Mouse (Mus musculus) kidney, adult 9 months (tissue): ENCODE data around the gene Mmp9.

Experiments used
- DNase-seq: peaks from one replicate; pipeline ENCODE4 v3.0.0; 2022

Mmp9 gene

DNA sequence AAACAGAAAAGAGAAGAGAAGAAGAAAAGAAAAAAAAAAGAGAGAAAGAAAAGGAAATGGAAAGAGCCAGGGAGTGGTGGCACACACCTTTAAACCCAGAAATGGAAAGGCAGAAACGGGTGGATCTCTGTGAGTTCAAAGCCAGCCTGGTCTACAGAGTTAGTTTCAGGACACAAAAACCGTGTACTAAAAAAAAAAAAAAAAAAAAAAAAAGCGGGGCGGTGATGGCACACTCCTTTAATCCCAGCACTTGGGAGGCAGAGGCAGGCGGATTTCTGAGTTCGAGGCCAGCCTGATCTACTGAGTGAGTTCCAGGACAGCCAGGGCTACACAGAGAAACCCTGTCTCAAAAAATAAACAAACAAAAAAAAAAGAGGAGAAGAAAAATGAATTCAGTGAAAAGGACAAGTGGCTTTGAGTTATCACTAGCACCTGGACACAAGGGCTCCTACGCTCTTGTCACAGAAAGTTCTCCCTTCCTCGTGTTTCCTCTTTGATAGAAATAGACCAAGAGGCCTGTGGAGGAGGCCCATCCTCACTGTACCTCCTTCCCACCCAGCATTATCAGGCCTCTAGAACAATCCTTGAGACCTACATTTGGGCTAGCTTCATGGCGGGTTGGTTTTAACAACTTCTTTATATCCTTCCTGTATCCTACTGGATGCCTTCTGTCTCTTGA lies 27.7 kb upstream of the Mmp9 start:
- no peak for DNase-seq

DNA sequence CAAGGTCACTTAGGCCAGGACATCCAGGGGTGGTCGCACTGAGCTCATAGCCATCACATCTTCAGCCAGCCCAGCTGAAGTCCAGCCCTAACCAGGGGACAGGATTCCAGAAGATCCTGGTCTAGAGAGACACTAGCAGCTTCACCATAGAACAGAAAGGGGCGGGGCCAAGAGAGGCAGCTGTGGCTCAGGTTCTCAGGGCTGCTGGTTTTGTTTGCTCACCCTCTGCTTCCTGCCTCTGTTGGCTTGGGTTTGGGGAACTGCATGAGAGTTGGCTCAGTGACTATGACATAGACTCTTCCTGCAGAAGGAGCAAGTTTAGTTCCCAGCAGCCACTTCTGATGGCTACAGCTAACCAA lies 27.2 kb upstream of the Mmp9 start:
- no peak for DNase-seq

DNA sequence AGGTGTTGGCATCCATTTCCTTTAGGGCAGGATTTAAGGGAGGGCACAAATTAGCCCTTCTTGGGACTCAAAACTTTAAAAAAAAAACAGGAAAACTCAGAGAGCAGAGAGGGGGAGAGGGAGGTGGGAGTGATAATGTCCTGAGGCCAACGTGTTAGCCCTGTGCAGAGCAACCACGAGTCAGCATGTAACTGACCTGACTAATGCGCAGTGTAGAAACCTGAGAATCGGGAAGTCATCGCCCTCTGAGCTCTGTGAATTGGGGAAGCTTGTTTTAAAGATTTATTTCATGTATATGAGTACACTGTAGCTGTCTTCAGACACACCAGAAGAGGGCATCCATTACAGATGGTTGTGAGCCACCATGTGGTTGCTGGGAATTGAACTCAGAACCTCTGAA lies 23.8 kb upstream of the Mmp9 start:
- DNase-seq = no peak

- DNase-seq = no peak
These were observed 23.2 kb upstream of the Mmp9 start for GRCm38 (mm10) chr2:164917371-164917770.

DNA sequence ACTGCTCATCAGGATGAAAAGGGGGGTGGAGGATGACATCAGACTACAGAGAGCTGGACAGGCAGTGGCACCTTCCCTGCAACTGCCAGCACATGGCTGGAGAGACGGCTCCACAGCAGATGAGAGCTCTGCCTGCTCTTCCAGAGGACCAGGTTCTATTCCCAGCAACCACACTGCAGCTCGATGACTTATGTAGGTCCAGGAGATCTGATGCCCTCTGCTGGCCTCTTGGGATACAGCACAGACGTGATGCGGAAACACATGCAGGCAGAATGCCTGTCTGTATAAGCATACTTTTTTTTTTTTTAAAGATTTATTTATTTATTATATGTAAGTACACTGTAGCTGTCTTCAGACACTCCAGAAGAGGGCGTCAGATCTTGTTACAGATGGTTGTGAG lies 22.3 kb upstream of the Mmp9 start:
- no peak for DNase-seq

DNA sequence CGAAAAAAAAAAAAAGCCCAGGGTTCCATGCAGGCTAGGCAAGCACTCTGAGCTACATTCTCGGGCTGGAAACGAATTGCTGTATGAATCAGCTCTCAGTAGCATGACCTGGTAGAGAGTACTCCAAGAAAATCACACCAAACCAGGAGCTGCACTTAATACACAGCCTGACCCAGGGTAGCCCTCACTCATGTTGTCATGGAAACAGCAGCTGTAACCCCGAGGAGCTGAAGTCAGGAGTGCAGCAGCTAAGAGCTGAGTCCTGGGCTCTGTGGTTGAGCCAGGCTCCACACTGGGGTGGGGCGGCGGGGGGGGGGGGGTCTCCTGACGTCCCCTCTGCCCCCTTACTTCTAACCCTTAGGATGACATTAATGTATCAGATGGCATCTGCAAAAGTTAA lies 18.6 kb upstream of the Mmp9 start:
- no peak for DNase-seq

DNA sequence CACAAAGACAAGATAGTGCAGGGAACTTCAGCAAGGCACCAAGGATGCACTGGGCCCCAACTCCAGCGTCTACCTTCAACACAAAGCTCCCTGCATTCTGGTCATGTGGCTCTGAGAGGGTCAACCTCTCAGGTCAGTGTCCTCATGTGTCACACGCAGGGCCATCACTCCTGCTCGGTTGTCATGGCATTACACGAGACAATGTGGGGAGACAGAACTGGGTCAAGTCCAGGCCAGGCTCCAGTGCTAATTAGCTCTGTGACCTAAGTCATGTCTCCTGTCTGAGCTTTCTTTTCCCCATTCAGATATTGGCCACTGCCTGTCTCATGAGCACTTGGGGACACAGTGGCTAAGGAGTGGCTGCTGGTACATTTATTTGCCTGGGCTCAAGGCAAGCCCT lies 17.3 kb upstream of the Mmp9 start:
- no peak for DNase-seq

DNA sequence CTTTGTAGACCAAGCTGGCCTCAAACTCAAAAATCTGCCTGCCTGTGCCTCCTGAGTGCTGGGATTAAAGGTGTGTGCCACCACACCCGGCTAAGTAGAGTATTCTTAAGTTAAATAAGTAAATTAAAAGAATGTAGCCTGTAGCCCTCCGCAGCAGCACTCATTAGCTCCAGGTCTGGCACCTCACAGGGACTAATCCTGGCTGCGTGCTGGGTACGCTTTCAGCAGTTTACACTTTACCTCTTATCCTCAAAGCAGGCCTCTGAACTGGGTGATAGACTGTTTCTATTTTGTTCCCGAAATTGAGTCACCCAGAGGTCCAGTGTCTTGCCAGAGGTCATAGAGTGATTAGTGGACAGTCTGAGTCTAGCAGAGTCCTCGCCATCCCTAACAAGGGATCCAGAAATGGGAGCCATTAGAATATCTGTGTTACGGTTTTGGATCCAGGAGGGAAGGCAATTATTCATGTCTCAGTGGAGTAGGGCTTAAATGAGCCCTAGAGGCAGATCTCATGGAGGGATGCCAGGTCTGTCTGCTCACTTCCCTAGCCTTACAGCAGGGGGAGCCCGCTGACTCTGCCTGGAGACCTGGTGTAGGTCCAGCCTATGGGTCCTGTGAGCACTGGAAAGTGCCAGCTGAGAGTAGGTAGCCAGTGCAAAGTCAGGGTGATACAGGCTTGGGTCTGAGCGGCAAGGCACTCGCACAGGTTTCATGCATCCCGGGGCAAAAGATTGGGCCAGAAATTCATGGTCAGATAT lies 16.3 kb upstream of the Mmp9 start:
- DNase-seq = peak; percentile 97

DNA sequence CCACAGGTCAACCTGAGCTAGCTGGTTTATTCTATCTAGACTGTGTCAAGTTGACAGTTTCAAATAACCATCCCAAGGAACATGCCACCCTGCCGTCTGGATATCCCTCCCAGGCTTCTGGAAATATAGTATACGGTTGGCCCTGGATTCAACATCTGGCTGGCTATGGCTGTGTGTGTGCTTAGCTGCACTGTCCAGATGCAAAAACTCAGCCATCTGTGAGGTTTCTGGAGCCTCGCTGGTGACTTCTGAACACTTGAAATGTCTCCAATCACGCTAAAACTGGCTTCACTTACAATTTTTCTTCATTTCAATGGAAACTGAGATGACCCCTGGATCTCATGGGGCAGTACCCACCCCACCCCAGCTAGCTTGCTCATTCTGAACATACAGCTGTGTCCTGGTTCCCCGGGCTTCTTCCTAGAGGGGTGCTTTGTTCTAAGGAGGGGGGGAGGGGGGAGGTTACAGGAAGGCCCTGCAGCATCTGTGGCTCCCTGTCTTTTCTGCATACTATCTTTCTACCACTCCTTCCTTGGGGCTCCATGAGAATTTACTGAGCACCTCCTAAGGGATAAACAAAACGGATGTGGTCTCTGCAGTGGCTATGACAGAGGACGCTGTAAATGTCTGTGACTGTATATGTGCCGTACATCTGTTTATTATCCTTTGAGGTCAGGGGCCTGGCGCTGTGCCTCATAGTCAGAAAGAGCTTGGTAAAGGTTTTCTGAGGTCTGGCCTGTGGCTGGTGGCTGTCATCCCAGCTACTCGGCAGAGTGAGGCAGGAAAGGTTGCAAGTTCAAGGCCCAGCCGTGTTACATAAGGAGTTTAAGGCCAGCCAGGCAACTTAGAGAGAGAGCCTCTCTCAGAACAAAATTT lies 9.6 kb upstream of the Mmp9 start:
- DNase-seq = no peak

DNA sequence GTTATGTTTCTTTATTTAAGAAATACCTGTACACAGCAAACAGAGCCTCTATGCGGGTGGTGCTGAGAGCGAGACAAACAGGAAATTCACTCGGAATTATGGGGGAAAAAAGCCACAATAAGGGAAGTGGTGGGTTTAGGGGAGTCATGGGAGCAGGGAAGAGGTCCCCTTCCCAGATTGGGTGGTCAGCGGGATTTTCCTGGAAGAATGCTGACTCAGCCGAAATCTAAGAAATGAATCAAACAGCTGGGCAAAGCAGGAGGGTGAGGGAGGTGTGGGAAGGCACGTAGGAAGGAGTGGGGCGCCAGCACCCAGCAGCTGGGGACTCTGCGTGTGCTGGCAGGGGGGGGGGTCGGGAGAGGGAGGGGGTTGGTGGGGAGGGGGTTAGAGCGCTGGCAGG lies 7.0 kb upstream of the Mmp9 start:
- DNase-seq = no peak

DNA sequence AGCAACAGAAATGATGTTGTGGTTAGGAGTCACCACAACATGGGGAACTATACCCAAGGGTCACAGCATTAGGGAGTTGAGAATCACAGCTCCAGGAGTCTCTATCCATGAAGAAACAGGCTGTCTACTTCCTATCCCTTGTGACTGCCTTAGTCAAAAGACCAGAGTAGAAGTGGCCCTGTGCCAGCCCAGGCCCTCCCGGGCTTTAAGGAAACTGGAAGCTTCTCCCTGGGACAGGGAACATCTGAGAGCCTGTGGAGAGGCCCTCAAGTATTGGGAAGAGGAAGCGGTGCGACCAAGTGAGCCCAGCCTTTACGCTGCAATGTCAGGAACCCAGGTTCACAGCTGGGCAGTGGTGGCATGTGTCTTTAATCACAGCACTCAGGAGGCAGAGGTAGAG lies 4.6 kb upstream of the Mmp9 start:
- DNase-seq = no peak

DNA sequence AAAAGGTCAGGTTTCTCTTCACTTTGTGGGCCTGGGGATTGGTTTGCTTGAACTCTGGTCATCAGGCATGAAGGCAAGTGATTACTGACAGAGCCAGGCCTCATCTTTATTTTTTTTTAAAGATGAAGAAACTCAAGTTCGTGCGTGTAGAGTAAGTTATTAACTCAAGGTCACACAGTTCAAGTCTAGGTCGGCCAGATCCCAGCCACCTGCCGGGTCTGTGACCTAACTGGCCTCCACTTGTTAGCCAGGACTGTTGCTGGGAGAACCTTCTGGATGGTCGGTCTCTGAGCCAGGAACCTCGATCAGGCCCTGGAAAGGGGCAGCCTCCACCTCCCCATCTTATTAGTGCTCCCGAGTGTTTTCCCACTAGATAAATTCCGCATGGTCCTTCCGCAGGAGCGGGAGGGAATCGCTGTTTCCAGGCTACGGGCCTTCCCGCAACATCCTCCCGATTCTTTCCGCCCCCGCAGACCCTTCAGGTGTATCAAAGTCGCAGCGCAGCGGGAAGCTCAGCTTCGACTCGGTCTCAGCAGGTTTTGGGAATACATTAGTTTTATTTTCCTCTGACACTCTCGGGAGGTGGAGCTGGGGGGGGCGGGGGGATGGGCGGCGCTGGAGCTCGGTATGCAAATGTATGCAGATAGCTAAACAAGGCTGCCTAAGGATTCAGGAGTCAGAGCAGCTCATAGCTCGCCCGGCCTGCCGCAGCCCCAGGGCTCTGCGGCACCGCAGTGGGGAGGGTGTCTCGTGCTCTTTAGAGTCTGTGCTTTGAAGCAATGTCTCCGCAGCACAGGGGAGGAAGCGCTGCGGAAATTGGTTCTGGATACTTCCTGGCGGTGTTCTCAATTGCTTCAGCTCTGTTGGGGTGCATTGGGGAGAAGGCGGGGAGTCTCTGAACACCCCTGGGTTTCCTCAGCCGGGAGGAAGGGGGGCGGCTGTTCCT lies 2.2 kb upstream of the Mmp9 start:
- DNase-seq = peak; percentile 56

- no peak for DNase-seq
These were observed 1.5 kb upstream of the Mmp9 start for GRCm38 (mm10) chr2:164939106-164939505.

DNA sequence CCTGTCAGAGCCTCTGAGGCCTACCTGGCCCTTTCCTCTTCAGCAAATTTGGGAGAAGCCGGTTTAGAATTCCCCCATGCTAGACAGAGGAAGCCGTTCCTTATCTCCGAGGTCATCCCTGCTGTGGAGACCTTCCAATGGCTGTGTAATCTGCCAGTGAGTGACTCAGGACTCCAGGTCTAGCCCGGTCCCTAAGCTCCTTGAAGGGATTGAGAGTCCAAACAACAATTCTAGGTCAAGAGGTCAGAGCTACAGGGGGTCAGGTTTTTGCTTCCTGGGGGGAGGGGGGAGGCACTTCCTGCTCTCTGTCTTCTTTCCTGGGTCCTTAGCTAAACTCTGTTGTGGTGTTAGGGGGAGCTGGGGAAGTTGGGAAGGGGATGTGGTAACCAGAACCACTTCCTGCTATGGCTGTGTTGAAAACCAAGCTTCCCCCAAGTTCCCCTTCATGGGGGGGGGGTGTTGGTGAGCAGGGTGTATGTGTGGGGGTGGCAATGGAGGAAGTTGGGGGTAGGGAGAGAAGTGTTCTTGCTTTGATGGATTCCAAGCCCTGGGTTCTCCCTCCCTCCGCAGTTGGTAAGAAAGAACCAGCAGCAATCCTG lies 2.2 kb downstream of the Mmp9 start:
- peak; percentile 13 for DNase-seq

DNA sequence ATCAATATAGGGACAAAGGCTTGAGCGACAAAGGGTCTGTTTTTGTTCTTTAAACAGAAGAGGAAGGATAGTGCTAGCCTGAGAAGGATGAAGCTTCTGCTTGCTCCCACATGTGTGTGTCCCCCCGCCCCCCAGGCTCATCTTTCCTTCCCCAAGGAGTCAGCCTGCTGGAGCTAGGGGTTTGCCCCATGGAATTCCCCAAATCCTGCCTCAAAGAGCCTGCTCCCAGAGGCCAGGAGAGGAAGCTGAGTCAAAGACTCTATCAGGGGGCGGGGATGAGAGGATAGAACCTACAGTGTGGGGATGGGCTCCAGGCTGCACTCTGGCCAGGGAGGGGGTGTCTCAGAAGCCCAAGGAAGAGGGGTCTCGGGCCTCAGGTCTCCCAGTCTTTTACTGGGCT lies 6.9 kb downstream of the Mmp9 start:
- DNase-seq = no peak

GRCm38 (mm10) chr2:164947930-164948329 lies 7.3 kb downstream of the Mmp9 start:
- no peak for DNase-seq

DNA sequence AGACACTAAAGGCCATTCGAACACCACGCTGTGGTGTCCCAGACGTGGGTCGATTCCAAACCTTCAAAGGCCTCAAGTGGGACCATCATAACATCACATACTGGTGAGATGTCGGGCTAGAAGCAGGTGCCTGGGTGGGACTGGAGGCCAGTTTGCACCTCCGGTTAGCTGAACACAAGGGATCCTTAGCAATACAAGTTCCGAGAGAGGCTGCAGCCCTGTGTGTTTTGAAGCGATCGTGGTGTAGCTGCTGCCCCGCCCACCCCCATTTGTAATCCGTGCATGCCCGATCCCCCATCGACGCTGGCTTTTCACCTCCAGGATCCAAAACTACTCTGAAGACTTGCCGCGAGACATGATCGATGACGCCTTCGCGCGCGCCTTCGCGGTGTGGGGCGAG lies 8.4 kb downstream of the Mmp9 start:
- no peak for DNase-seq

GRCm38 (mm10) chr2:164950501-164950900 lies 9.9 kb downstream of the Mmp9 start:
- DNase-seq = no peak

DNA sequence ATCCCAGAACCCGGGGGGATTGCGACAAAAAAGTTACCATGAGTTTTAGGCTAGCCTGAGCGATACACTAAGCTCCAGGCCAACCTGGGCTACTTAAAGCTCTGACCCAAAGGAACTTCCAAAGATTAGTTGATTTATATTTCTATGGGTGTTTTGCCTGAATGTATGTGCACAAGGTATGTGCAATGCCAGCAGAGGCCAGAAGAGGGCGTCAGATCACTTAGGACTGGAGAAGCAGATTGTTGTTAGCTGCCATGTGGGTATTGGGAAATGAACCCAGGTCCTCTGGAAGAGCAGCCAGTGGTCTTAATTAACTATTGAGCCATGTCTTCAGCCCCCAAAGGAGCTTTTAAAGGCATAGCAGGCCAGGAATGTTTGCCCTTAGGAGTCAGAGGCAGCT lies 11.2 kb downstream of the Mmp9 start:
- no peak for DNase-seq

DNA sequence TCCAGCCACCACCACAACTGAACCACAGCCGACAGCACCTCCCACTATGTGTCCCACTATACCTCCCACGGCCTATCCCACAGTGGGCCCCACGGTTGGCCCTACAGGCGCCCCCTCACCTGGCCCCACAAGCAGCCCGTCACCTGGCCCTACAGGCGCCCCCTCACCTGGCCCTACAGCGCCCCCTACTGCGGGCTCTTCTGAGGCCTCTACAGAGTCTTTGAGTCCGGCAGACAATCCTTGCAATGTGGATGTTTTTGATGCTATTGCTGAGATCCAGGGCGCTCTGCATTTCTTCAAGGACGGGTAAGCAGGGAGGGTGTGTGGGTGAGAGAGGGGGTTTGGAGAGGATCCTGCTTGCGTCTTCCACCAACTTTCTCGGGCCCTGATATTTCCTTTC lies 11.9 kb downstream of the Mmp9 start:
- no peak for DNase-seq

DNA sequence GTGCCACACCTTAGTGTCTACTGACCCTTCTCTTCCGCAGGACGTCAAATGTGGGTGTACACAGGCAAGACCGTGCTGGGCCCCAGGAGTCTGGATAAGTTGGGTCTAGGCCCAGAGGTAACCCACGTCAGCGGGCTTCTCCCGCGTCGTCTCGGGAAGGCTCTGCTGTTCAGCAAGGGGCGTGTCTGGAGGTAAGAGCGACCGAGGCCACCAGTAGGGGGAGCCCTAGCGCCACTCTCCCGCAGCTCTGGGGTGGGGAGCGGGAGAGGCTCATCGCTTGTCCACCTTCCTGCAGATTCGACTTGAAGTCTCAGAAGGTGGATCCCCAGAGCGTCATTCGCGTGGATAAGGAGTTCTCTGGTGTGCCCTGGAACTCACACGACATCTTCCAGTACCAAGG lies 12.6 kb downstream of the Mmp9 start:
- DNase-seq = peak; percentile 65

- no peak for DNase-seq
These were observed 15.1 kb downstream of the Mmp9 start for GRCm38 (mm10) chr2:164955725-164956124.
